Mouse (Mus musculus): ENCODE data around the gene Cys1.
"Not testable (repeated sequence)": the region's sequence is repeated elsewhere in the genome, so short reads cannot be mapped to it uniquely, and the experiment has no call there.

Gene Cys1

DNA sequence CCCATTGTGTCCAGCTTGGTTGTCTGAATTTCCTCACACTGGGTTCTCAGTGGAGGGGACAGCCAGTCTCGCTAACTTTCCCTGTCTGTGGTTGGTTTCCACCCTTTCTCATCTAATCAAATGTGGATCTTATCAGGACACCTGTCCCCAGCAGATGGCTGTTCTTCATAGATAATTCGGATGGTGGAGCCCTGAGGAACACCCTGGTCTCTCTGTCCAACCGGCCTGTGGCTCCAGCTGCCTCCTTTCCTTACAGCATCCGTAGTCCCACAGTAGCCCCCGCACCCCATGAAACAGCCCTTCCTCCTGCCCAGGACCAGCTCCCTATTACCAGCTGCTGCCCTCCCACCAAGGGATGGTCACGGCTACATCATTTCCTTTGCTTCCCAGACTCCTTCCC is 35.7 kb downstream of the Cys1 start:
- no peak for DNase-seq (ENCODE audit: low read depth, low spot score)

GRCm38 (mm10) chr12:24644125-24644571 is 37.5 kb downstream of the Cys1 start:
- DNase-seq (ENCODE audit: low read depth, low spot score): peak; percentile 55

DNA sequence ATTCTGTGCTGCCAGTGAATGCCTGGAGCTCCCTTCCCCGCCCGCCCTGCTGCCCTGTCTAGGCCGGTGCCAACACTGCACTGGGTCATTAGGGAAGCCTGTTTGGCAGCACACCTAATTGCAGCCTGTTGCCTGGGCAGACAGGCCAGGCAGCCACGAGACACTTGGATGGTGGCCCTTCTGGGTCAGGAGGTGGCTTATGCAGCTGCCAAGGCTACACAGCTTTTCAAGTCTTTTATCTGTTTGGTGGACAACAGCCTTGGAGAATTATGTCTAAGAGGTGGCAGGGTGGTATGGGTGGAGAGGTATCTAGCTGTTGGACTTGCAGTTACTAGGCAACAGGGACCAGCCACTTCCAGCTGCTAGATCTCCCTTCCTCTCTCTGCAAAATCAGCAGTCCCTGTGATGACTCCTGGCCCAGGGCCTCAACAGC is 39.2 kb downstream of the Cys1 start:
- no peak for DNase-seq (ENCODE audit: low read depth, low spot score)

DNA sequence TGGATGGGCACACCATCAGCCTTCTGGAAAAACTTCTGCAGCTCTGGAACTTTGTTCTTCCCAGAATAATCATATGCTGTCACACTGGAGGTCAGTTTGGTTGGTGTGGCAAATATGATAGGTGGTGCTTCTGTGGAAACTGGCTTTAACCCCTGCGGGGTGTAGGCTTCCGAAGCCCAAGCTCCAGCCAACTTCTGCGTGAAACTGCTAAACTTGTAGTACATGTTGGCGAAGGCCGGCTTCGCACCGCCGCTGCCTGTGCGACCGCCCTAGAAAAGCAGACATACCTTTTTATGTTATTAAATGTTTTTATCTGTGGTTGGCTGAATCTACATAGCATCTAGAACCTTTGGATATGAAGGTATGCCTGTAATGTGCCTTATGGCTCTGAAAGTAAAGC is 42.8 kb downstream of the Cys1 start:
- DNase-seq (ENCODE audit: low read depth, low spot score): not testable (repeated sequence)

GRCm38 (mm10) chr12:24634648-24635047 is 47.0 kb downstream of the Cys1 start:
- DNase-seq (ENCODE audit: low read depth, low spot score): no peak

GRCm38 (mm10) chr12:24634212-24634611 is 47.4 kb downstream of the Cys1 start:
- DNase-seq (ENCODE audit: low read depth, low spot score): no peak

GRCm38 (mm10) chr12:24633753-24634191 is 47.8 kb downstream of the Cys1 start:
- DNase-seq (ENCODE audit: low read depth, low spot score): peak; percentile 25

DNA sequence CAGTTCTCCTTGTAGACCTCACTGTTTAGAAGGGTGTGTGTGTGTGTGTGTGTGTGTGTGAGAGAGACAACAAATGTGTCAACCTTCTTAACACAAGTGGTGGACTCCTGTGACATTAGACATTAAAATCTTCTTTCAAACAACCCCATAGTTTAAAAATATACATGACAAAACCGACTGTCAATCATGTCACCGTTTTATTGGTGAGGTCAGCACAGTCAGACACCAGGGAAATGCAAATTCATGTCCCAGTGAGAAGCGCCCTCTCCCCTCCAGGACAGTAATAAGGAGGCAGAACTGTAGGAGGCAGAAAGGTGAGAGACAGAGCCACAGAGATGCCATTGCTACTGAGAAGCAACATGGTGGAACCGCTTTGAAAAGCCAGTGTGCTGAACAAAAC is 49.2 kb downstream of the Cys1 start:
- no peak for DNase-seq (ENCODE audit: low read depth, low spot score)

GRCm38 (mm10) chr12:24630220-24630619 is 51.4 kb downstream of the Cys1 start:
- DNase-seq (ENCODE audit: low read depth, low spot score): peak; percentile 43

- no peak for DNase-seq (ENCODE audit: low read depth, low spot score)
These were observed 54.4 kb downstream of the Cys1 start for GRCm38 (mm10) chr12:24627215-24627614.

GRCm38 (mm10) chr12:24626401-24626800 is 55.2 kb downstream of the Cys1 start:
- no peak for DNase-seq (ENCODE audit: low read depth, low spot score)

- peak; percentile 44 for DNase-seq (ENCODE audit: low read depth, low spot score)
These were observed 57.9 kb downstream of the Cys1 start for GRCm38 (mm10) chr12:24623486-24624251.

- no peak for DNase-seq (ENCODE audit: low read depth, low spot score)
These were observed 62.2 kb downstream of the Cys1 start for GRCm38 (mm10) chr12:24619436-24619835.

Data from R1 (cell line).